Mouse (Mus musculus) right cerebral cortex, adult 18-20 months (tissue): ENCODE measurements around the gene Nfya.

Experiments
- DNase-seq: peaks from one replicate; pipeline ENCODE4 v3.0.0; 2022; ENCODE audit warnings: mixed read lengths

Nfya gene

DNA sequence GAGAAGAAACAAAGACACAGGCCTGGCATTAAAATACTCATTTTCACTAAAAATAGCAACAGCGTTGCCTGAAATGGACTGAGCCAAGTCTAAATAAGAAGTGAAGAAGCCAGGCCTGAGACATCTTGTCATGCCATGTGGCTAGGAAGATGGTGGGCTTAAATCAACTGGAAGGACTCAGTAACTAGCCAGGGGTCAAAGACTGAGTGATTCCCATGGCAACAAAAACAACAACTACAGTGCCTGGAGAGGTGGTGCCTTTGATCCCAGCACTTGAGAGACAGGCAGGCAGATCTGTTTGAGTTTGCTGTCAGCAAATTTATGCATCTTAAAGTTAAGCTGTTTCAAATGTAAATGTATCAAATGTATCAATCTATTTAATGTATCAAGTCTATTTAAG is 69.4 kb downstream of the Nfya start:
- DNase-seq = no peak
